Mouse (Mus musculus) kidney, postnatal 0 days (tissue): ENCODE data around the gene Tmem203. TPM values are rescaled to one million over a fixed set of nuclear protein-coding genes. Genes with fewer than 3 reads are reported as not detected.

Source experiments
- ATAC-seq: fragments of 200-750 bp; cut with Nextera tagmentation; replicated peaks from 2 replicates; pipeline ENCODE4 v1.8.0; 2017; ENCODE audit warnings: low read depth, moderate number of reproducible peaks, moderate TSS enrichment, moderate library complexity; ENCODE audit not compliant: low FRiP score
- DNase-seq: peaks from one replicate; pipeline ENCODE4 v3.0.0-alpha.2; 2016; ENCODE audit warnings: low spot score
- H3K27ac ChIP-seq: fragments of 300-500 bp; sonication (generic); 2 replicates; pipeline ENCODE4 v1.5.1; 2014; ENCODE audit warnings: mild to moderate bottlenecking
- H3K27me3 ChIP-seq: fragments of 300-500 bp; sonication (generic); 2 replicates; pipeline ENCODE4 v1.6.1; 2014; ENCODE audit warnings: low read length, mixed read lengths; ENCODE audit not compliant: insufficient read depth
- H3K36me3 ChIP-seq: fragments of 300-500 bp; sonication (generic); 2 replicates; pipeline ENCODE4 v1.6.1; 2014; ENCODE audit warnings: low read length, mixed read lengths; ENCODE audit not compliant: insufficient read depth
- H3K4me1 ChIP-seq: fragments of 300-500 bp; sonication (generic); replicated peaks from 2 replicates; pipeline ENCODE4 v1.6.1; 2014; ENCODE audit warnings: antibody characterized with exemption, low read length, mixed read lengths; ENCODE audit not compliant: insufficient read depth
- H3K4me2 ChIP-seq: fragments of 300-500 bp; sonication (generic); 2 replicates; pipeline ENCODE4 v1.6.1; 2014; ENCODE audit warnings: mild to moderate bottlenecking, low read length, moderate library complexity, mixed read lengths
- H3K4me3 ChIP-seq: fragments of 300-500 bp; sonication (generic); replicated peaks from 2 replicates; pipeline ENCODE4 v1.5.1; 2014; ENCODE audit warnings: low read depth, low read length
- H3K9ac ChIP-seq: fragments of 300-500 bp; sonication (generic); 2 replicates; pipeline ENCODE4 v1.6.1; 2014; ENCODE audit warnings: low read depth, low read length
- H3K9me3 ChIP-seq: fragments of 300-500 bp; sonication (generic); replicated peaks from 2 replicates; pipeline ENCODE4 v1.6.1; 2016; ENCODE audit warnings: low read length, inconsistent platforms, mixed read lengths
- CTCF ChIP-seq: IDR thresholded peaks from 2 replicates; pipeline ENCODE4 v1.5.1; 2016; ENCODE audit warnings: antibody characterized with exemption, low read depth, mild to moderate bottlenecking, moderate library complexity
- WGBS: fragments of 180-500 bp; shearing (Covaris S2); extraction: QIAGEN DNeasy Blood & Tissue Kit; methylation state at CpG from one replicate; pipeline ENCODE4 v1.1.7; 2014; 5-methylcytosine and 5-hydroxymethylcytosine counted together
- polyA plus RNA-seq: library from polyadenylated mRNA; unstranded; fragments of >200 nt; fragmentation: Nextera tagmentation; extraction: Ambion mirVana; gene quantifications from 2 replicates; pipeline ENCODE4 v1.2.1, GENCODE M21; 2015

Tmem203 gene
- polyA plus RNA-seq, 1 experiment from 2014 or later, result 46.7 TPM

DNA sequence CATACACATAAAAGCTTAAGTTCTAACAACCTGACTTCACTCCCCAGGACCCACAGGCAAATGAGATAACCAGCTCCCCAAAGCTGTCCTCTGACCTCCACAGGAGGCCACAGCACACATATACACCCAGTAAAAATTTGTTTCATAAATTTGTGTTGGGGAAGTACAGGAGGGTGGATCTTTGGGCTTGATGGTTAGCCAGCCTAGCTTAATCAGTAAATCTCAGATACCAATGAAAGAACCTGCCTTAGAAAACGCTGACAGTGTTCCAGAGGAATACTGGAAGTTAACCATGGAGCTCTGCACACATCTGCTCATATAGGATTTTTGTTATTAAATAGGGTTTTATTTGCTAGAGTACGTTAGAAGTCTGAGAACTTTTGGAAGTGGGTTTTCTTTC is 37.6 kb upstream of the Tmem203 start:
- WGBS, result 56% methylated on average over 2 of the region's 2 CpGs
- no peak overlapping the region for H3K4me2 ChIP-seq
- DNase-seq (no peak), ATAC-seq (no peak)
- 0 out of 2 replicates have a peak, but pooled peaks cover 4% of the 10 kb centered on the region for H3K36me3 ChIP-seq
- no peak for TF ChIP-seq CTCF
- no peaks in the 10 kb centered on the region for H3K4me1 ChIP-seq
- no peak overlapping the region for H3K27ac ChIP-seq
- no peak overlapping the region for H3K4me3 ChIP-seq
- H3K27me3 ChIP-seq, result no peaks in the 10 kb centered on the region
- no peaks in the 10 kb centered on the region for H3K9me3 ChIP-seq
- no peak overlapping the region for H3K9ac ChIP-seq

- Histone ChIP-seq H3K4me3 (no peak within 1 kb of the TSS), H3K4me2 (no peak within 1 kb of the TSS), H3K9ac (no peak within 1 kb of the TSS), H3K9me3 (no peaks in the 10 kb centered on the region), H3K27me3 (no peaks in the 10 kb centered on the region), H3K36me3 (0 out of 2 replicates have a peak, but pooled peaks cover 4% of the 10 kb centered on the region), H3K4me1 (no peaks in the 10 kb centered on the region), H3K27ac (no peak within 1 kb of the TSS)
- TF ChIP-seq CTCF, result no peak
- DNase-seq (no peak), ATAC-seq (no peak)
Measured at GRCm38 (mm10) chr2:25218445-25218844, 36.8 kb upstream of the Tmem203 start, which contains the start of gene Fam166a. Fam166a (plus strand) TSS chr2:25218745.

DNA sequence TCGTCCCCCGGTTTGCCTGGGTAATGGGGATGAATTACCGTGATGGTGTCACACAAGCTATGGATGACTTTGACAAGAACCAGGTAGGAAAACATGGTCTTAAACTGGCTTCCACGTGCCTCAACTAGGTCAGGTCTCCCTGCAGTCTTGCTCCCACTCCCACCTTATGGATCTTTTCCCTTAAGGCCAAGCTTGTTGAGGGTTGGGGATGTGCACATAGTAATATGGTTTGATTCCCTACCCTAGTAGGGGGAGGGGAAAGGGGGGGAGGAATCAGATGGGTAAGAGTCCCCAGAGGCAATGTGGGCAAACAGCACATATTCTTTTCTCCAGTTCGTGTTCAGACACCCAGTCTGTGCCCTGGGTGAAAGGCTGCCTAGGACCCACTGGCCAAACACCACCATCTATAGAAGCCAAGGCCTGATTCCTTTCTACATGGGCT is 33.9 kb upstream of the Tmem203 start:
- TF ChIP-seq CTCF, result no peak
- Histone ChIP-seq H3K4me3 (no peak overlapping the region), H3K36me3 (0 out of 2 replicates have a peak, but pooled peaks cover 4% of the 10 kb centered on the region), H3K4me2 (no peak overlapping the region), H3K4me1 (peaks cover 6% of the 10 kb centered on the region), H3K9ac (no peak overlapping the region), H3K27me3 (no peaks in the 10 kb centered on the region), H3K9me3 (no peaks in the 10 kb centered on the region), H3K27ac (no peak overlapping the region)
- ATAC-seq (no peak), DNase-seq (no peak)
- WGBS, result 72% methylated on average over 5 of the region's 5 CpGs

DNA sequence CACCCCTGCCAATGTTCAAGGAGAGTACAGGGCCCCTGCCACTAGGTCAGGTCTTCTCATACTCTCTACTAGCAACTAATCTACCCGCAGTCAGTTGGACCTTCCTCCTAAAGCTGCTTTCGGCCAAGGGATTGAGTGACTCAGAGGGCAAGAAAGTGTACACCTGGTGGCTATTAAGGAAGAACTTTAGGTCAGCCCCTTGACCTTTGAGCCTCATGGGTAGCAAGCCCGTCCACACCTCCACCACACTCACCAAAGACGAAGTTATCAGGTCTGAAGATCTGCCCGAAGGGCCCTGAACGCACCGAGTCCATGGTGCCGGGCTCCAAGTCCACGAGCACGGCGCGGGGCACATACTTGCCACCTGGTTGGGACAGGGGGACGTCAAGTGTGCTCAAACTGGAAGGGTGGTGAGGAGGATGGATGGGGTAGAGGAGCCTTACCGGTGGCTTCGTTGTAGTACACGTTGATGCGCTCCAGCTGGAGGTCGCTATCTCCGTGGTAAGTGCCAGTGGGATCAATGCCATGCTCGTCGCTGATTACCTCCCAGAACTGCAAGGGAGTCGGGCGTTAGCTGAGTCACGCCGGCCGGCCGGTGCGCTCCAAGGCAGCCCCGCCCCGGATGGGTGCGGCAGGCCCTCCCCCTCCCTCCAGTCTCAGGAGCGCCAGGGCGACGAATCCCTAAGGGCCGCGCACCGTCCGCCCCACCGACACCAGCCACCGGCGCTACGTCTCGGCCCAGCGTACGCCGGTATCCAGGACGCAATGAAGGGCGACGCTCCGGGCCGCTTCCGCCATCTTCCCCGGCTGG is 31.4 kb upstream of the Tmem203 start:
- 0 out of 2 replicates have a peak, but pooled peaks cover 4% of the 10 kb centered on the region for H3K36me3 ChIP-seq
- 2% methylated on average over 52 of the region's 53 CpGs for WGBS
- H3K27me3 ChIP-seq, result no peaks in the 10 kb centered on the region
- no peak for TF ChIP-seq CTCF
- H3K9me3 ChIP-seq, result no peaks in the 10 kb centered on the region
- peak overlapping the region; percentile 89 for H3K9ac ChIP-seq
- peaks cover 15% of the 10 kb centered on the region for H3K4me1 ChIP-seq
- H3K4me2 ChIP-seq, result peak overlapping the region; percentile 91
- peak overlapping the region; percentile 83 for H3K4me3 ChIP-seq
- ATAC-seq, result peak; percentile 47
- peak overlapping the region; percentile 97 for H3K27ac ChIP-seq
- DNase-seq, result peak; percentile 77

DNA sequence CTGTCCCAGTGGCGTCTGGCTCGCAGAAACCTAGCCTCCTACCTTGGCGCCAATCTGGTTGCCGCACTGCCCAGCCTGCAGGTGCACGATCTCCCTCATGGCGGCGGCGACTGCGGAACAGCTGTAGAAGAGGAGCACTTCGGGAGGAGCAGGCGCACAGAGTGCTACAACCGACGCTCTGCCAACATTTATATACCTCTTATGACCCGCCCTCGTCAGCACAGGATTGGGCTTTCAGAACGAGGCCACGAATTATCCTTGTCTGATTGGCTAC is 30.8 kb upstream of the Tmem203 start, which contains the start of gene Tubb4b:
TSS of gene Tubb4b (minus strand) at position 211 of the 274 bp plus-strand sequence.
- Histone ChIP-seq H3K4me1 (peaks cover 18% of the 10 kb centered on the region), H3K9me3 (no peaks in the 10 kb centered on the region), H3K9ac (peak within 1 kb of the TSS; percentile 89), H3K27ac (peak within 1 kb of the TSS; percentile 97), H3K27me3 (no peaks in the 10 kb centered on the region), H3K4me2 (peak within 1 kb of the TSS; percentile 91), H3K4me3 (peak within 1 kb of the TSS; percentile 83), H3K36me3 (0 out of 2 replicates have a peak, but pooled peaks cover 4% of the 10 kb centered on the region)
- WGBS, result under 1% methylated on average over 17 of the region's 17 CpGs
- peak; percentile 22; the same call in 1 of the 2 replicates for TF ChIP-seq CTCF
- no peak for DNase-seq
- ATAC-seq, result no peak

GRCm38 (mm10) chr2:25224766-25225752 is 30.2 kb upstream of the Tmem203 start:
- Histone ChIP-seq H3K4me3 (peak overlapping the region; percentile 83), H3K36me3 (0 out of 2 replicates have a peak, but pooled peaks cover 4% of the 10 kb centered on the region), H3K4me1 (peaks cover 18% of the 10 kb centered on the region), H3K27ac (peak overlapping the region; percentile 97), H3K27me3 (no peaks in the 10 kb centered on the region), H3K4me2 (peak overlapping the region; percentile 54), H3K9me3 (no peaks in the 10 kb centered on the region), H3K9ac (peak overlapping the region; percentile 63)
- TF ChIP-seq CTCF, result peak; percentile 28
- peak; percentile 94 for ATAC-seq
- peak; percentile 100 for DNase-seq
- 2% methylated on average over 33 of the region's 41 CpGs for WGBS
